Comparison of ENCODE assay signal across 8 mouse cellular contexts in genomic region chr7:45709036-45709435, GRCm38 (mm10). TPM values are rescaled to one million over a fixed set of nuclear protein-coding genes. Genes with fewer than 3 reads are reported as not detected.
DNase-seq lines count a peak whose midpoint lies in the region; ATAC-seq and TF ChIP-seq lines count a peak whose summit lies in the region.

No protein-coding gene starts in this region.

- TF ChIP-seq CTCF in liver, postnatal 0 days (IDR thresholded peaks at IDR 0.05; ENCODE audit: low read depth): no peak

- no peak for TF ChIP-seq EP300 in liver, postnatal 0 days (IDR thresholded peaks at IDR 0.05; ENCODE audit: low read depth)

- H3K9ac ChIP-seq in liver, postnatal 0 days (replicated peaks): 0 out of 2 replicates have a peak overlapping the region, but pooled peaks have one; percentile 49
- H3K9ac ChIP-seq in liver, embryonic 12.5 days: no peak overlapping the region
- H3K9ac ChIP-seq in hindbrain, embryonic 11.5 days (ENCODE audit: low read depth, low read length): no peak overlapping the region; the same call in 1 of the 2 replicates
- no peak overlapping the region for H3K9ac ChIP-seq in midbrain, embryonic 15.5 days

- DNase-seq in adrenal gland, postnatal 14 days: peak; percentile 41
- no peak for DNase-seq in adrenal gland, postnatal 10 days
- DNase-seq in liver, postnatal 0 days: no peak
- DNase-seq in hindbrain, embryonic 11.5 days (ENCODE audit: low spot score): peak; percentile 70
- no peak for DNase-seq in urinary bladder, postnatal 10 days (ENCODE audit: low spot score)

- H3K4me1 ChIP-seq in liver, postnatal 0 days (ENCODE audit: insufficient read depth): peaks cover 57% of the 10 kb centered on the region
- peaks cover 66% of the 10 kb centered on the region for H3K4me1 ChIP-seq in liver, embryonic 12.5 days
- peaks cover 37% of the 10 kb centered on the region for H3K4me1 ChIP-seq in hindbrain, embryonic 11.5 days (replicated peaks; ENCODE audit: control insufficient read depth, insufficient read depth, low read length)
- peaks cover 66% of the 10 kb centered on the region for H3K4me1 ChIP-seq in midbrain, embryonic 15.5 days

- no peak for ATAC-seq in liver, postnatal 0 days
- ATAC-seq in liver, embryonic 12.5 days: no peak
- ATAC-seq in hindbrain, embryonic 11.5 days (ENCODE audit: low FRiP score): no peak
- ATAC-seq in midbrain, embryonic 15.5 days (replicated peaks): peak; percentile 32; the same call in 1 of the 2 replicates
- no peak for ATAC-seq in erythroid progenitor cell, adult 5-6 weeks (replicated peaks; ENCODE audit: low FRiP score, poor library complexity, severe bottlenecking)

- WGBS in liver, postnatal 0 days (ENCODE audit: insufficient replicate concordance): 63% methylated on average over 6 of the region's 6 CpGs
- 57% methylated on average over 6 of the region's 6 CpGs for WGBS in liver, embryonic 12.5 days (ENCODE audit: insufficient replicate concordance)
- WGBS in hindbrain, embryonic 11.5 days: 39% methylated on average over 6 of the region's 6 CpGs
- WGBS in midbrain, embryonic 15.5 days: 23% methylated on average over 6 of the region's 6 CpGs

- H3K36me3 ChIP-seq in liver, postnatal 0 days (replicated peaks; ENCODE audit: insufficient read depth, low read length): peaks cover 36% of the 10 kb centered on the region
- peaks cover 48% of the 10 kb centered on the region for H3K36me3 ChIP-seq in liver, embryonic 12.5 days
- peaks cover 13% of the 10 kb centered on the region for H3K36me3 ChIP-seq in hindbrain, embryonic 11.5 days (ENCODE audit: control insufficient read depth, insufficient read depth, low read length)
- H3K36me3 ChIP-seq in midbrain, embryonic 15.5 days (replicated peaks): peaks cover 32% of the 10 kb centered on the region

- H3K4me2 ChIP-seq in liver, postnatal 0 days (ENCODE audit: low read depth, low read length): no peak overlapping the region
- no peak overlapping the region for H3K4me2 ChIP-seq in liver, embryonic 12.5 days
- H3K4me2 ChIP-seq in hindbrain, embryonic 11.5 days (replicated peaks; ENCODE audit: low read depth, low read length): 0 out of 2 replicates have a peak overlapping the region, but pooled peaks have one; percentile 0
- H3K4me2 ChIP-seq in midbrain, embryonic 15.5 days: peak overlapping the region; percentile 91

- no peaks in the 10 kb centered on the region for H3K27me3 ChIP-seq in liver, postnatal 0 days (ENCODE audit: insufficient read depth, low read length)
- no peaks in the 10 kb centered on the region for H3K27me3 ChIP-seq in liver, embryonic 12.5 days (replicated peaks)
- no peaks in the 10 kb centered on the region for H3K27me3 ChIP-seq in hindbrain, embryonic 11.5 days (ENCODE audit: control insufficient read depth, insufficient read depth, low read length)
- H3K27me3 ChIP-seq in midbrain, embryonic 15.5 days (replicated peaks): no peaks in the 10 kb centered on the region

- no peaks in the 10 kb centered on the region for H3K9me3 ChIP-seq in liver, postnatal 0 days (ENCODE audit: low read length)
- H3K9me3 ChIP-seq in liver, embryonic 12.5 days (replicated peaks): no peaks in the 10 kb centered on the region
- H3K9me3 ChIP-seq in hindbrain, embryonic 11.5 days (ENCODE audit: control insufficient read depth, low read length): no peaks in the 10 kb centered on the region
- H3K9me3 ChIP-seq in midbrain, embryonic 15.5 days: no peaks in the 10 kb centered on the region

- no peak overlapping the region for H3K4me3 ChIP-seq in liver, postnatal 0 days (ENCODE audit: low read depth, low read length)
- no peak overlapping the region for H3K4me3 ChIP-seq in liver, embryonic 12.5 days
- no peak overlapping the region for H3K4me3 ChIP-seq in hindbrain, embryonic 11.5 days (ENCODE audit: low read depth, low read length)
- no peak overlapping the region; the same call in 1 of the 2 replicates for H3K4me3 ChIP-seq in midbrain, embryonic 15.5 days

- H3K27ac ChIP-seq in liver, postnatal 0 days (ENCODE audit: low read depth): no peak overlapping the region; the same call in 1 of the 2 replicates
- H3K27ac ChIP-seq in liver, embryonic 12.5 days: no peak overlapping the region
- no peak overlapping the region for H3K27ac ChIP-seq in hindbrain, embryonic 11.5 days (ENCODE audit: low read depth, low read length)
- peak overlapping the region; percentile 79 for H3K27ac ChIP-seq in midbrain, embryonic 15.5 days

RNA-seq across cellular contexts. Expression of gene Dbp, which starts 4.1 kb away (rescaled TPM):
- total RNA-seq in adrenal gland, postnatal 14 days (2021): 31.2 and 46.3 TPM in 2 replicates
- 10 to 100 TPM; 21.4 to 62.3 TPM for total RNA-seq in adrenal gland, postnatal 10 days (2021)
- polyA plus RNA-seq in liver, postnatal 0 days (2015; fragmentation: Nextera tagmentation; extraction: Ambion mirVana): 3.6 and 5.2 TPM in 2 replicates
- polyA plus RNA-seq in liver, embryonic 12.5 days (2016; fragmentation: Nextera tagmentation; extraction: Ambion mirVana): 1.1 and 1.8 TPM in 2 replicates
- 2.2 and 2.8 TPM in 2 replicates for polyA plus RNA-seq in hindbrain, embryonic 11.5 days (2014; fragmentation: Nextera tagmentation; extraction: Ambion mirVana)
- 3.3 and 3.8 TPM in 2 replicates for polyA plus RNA-seq in midbrain, embryonic 15.5 days (2015; fragmentation: Nextera tagmentation; extraction: Ambion mirVana)
- total RNA-seq in erythroid progenitor cell, adult 5-6 weeks (2015; ENCODE audit: low replicate concordance): 1.3 and 2.5 TPM in 2 replicates
- 1.7 and 2.6 TPM in 2 replicates for total RNA-seq in erythroid progenitor cell, adult 5-6 weeks (2017; ENCODE audit: low replicate concordance)

RNA-seq across cellular contexts. Expression of gene Rpl18, which starts 6.2 kb away (rescaled TPM):
- 927 and 1,052 TPM in 2 replicates for total RNA-seq in adrenal gland, postnatal 14 days (2021)
- total RNA-seq in adrenal gland, postnatal 10 days (2021): 1,000 to 10,000 TPM; 1,029 to 1,042 TPM
- 494 and 510 TPM in 2 replicates for polyA plus RNA-seq in liver, postnatal 0 days (2015; fragmentation: Nextera tagmentation; extraction: Ambion mirVana)
- polyA plus RNA-seq in liver, embryonic 12.5 days (2016; fragmentation: Nextera tagmentation; extraction: Ambion mirVana): 892 and 939 TPM in 2 replicates
- polyA plus RNA-seq in hindbrain, embryonic 11.5 days (2014; fragmentation: Nextera tagmentation; extraction: Ambion mirVana): 904 and 927 TPM in 2 replicates
- polyA plus RNA-seq in midbrain, embryonic 15.5 days (2015; fragmentation: Nextera tagmentation; extraction: Ambion mirVana): 537 and 538 TPM in 2 replicates
- total RNA-seq in erythroid progenitor cell, adult 5-6 weeks (2015; ENCODE audit: low replicate concordance): 522 and 544 TPM in 2 replicates
- total RNA-seq in erythroid progenitor cell, adult 5-6 weeks (2017; ENCODE audit: low replicate concordance): 281 and 297 TPM in 2 replicates

RNA-seq across cellular contexts. Expression of gene Sphk2, which starts 8.8 kb away (rescaled TPM):
- total RNA-seq in adrenal gland, postnatal 14 days (2021): 32.3 and 34.4 TPM in 2 replicates
- total RNA-seq in adrenal gland, postnatal 10 days (2021): 10 to 100 TPM; 28.0 to 28.8 TPM
- 15.5 and 17.3 TPM in 2 replicates for polyA plus RNA-seq in liver, postnatal 0 days (2015; fragmentation: Nextera tagmentation; extraction: Ambion mirVana)
- 14.8 and 16.1 TPM in 2 replicates for polyA plus RNA-seq in liver, embryonic 12.5 days (2016; fragmentation: Nextera tagmentation; extraction: Ambion mirVana)
- 13.6 and 17.6 TPM in 2 replicates for polyA plus RNA-seq in hindbrain, embryonic 11.5 days (2014; fragmentation: Nextera tagmentation; extraction: Ambion mirVana)
- polyA plus RNA-seq in midbrain, embryonic 15.5 days (2015; fragmentation: Nextera tagmentation; extraction: Ambion mirVana): 24.5 and 26.4 TPM in 2 replicates
- 9.6 and 12.6 TPM in 2 replicates for total RNA-seq in erythroid progenitor cell, adult 5-6 weeks (2015; ENCODE audit: low replicate concordance)
- total RNA-seq in erythroid progenitor cell, adult 5-6 weeks (2017; ENCODE audit: low replicate concordance): 4.8 and 9.4 TPM in 2 replicates

RNA-seq across cellular contexts. Expression of gene Car11, which starts 9.4 kb away (rescaled TPM):
- 10.5 and 16.9 TPM in 2 replicates for total RNA-seq in adrenal gland, postnatal 14 days (2021)
- 10 to 100 TPM in 1 of 2 experiments, 1 to 10 TPM in 1; 7.6 to 14.5 TPM for total RNA-seq in adrenal gland, postnatal 10 days (2021)
- 0.14 and 0.15 TPM in 2 replicates for polyA plus RNA-seq in liver, postnatal 0 days (2015; fragmentation: Nextera tagmentation; extraction: Ambion mirVana)
- 0.93 and 1.0 TPM in 2 replicates for polyA plus RNA-seq in liver, embryonic 12.5 days (2016; fragmentation: Nextera tagmentation; extraction: Ambion mirVana)
- 8.8 and 9.9 TPM in 2 replicates for polyA plus RNA-seq in hindbrain, embryonic 11.5 days (2014; fragmentation: Nextera tagmentation; extraction: Ambion mirVana)
- 70.7 and 73.8 TPM in 2 replicates for polyA plus RNA-seq in midbrain, embryonic 15.5 days (2015; fragmentation: Nextera tagmentation; extraction: Ambion mirVana)
- total RNA-seq in erythroid progenitor cell, adult 5-6 weeks (2015; ENCODE audit: low replicate concordance): not detected in 2 replicates
- total RNA-seq in erythroid progenitor cell, adult 5-6 weeks (2017; ENCODE audit: low replicate concordance): not detected in 2 replicates

RNA-seq across cellular contexts. Expression of gene Fam83e, which starts 12.0 kb away (rescaled TPM):
- 0.45 and 0.74 TPM in 2 replicates for total RNA-seq in adrenal gland, postnatal 14 days (2021)
- under 1 TPM; 0.27 to 0.33 TPM for total RNA-seq in adrenal gland, postnatal 10 days (2021)
- 0.13 TPM in 1 of 2 replicates, not detected in the other for polyA plus RNA-seq in liver, postnatal 0 days (2015; fragmentation: Nextera tagmentation; extraction: Ambion mirVana)
- polyA plus RNA-seq in liver, embryonic 12.5 days (2016; fragmentation: Nextera tagmentation; extraction: Ambion mirVana): 0.67 and 0.81 TPM in 2 replicates
- 0.80 TPM in 2 replicates for polyA plus RNA-seq in hindbrain, embryonic 11.5 days (2014; fragmentation: Nextera tagmentation; extraction: Ambion mirVana)
- 0.54 and 0.74 TPM in 2 replicates for polyA plus RNA-seq in midbrain, embryonic 15.5 days (2015; fragmentation: Nextera tagmentation; extraction: Ambion mirVana)
- not detected in 2 replicates for total RNA-seq in erythroid progenitor cell, adult 5-6 weeks (2015; ENCODE audit: low replicate concordance)
- total RNA-seq in erythroid progenitor cell, adult 5-6 weeks (2017; ENCODE audit: low replicate concordance): not detected in 2 replicates

Comparison
In these comparisons a context has a peak if more than half of its experiments do, and no peak if none do; other contexts are left out.
1. DNase-seq: peak in adrenal gland, postnatal 14 days (single experiment) and hindbrain, embryonic 11.5 days (single experiment); none in adrenal gland, postnatal 10 days (single experiment), liver, postnatal 0 days (single experiment) and urinary bladder, postnatal 10 days (single experiment).
2. H3K4me2 ChIP-seq: peak in hindbrain, embryonic 11.5 days (single experiment) and midbrain, embryonic 15.5 days (single experiment); none in liver, postnatal 0 days (single experiment) and liver, embryonic 12.5 days (single experiment).